Mouse (Mus musculus) liver, embryonic 14.5 days (tissue): Measurements from ENCODE around the gene Cdh23.

ENCODE experiments used
- CTCF ChIP-seq: IDR thresholded peaks from 2 replicates; pipeline ENCODE4 v1.5.1; 2016; ENCODE audit warnings: antibody characterized with exemption, low read depth, control low read depth
- EP300 ChIP-seq: IDR thresholded peaks from 2 replicates; pipeline ENCODE4 v1.6.1; 2016; ENCODE audit warnings: antibody characterized with exemption, low read depth

GRCm38 (mm10) chr10:60558491-60558927 lies 137.8 kb downstream of the Cdh23 start:
- TF ChIP-seq CTCF (no peak), EP300 (no peak)
